Mouse (Mus musculus) embryo, embryonic 10.5 days (tissue): Measurements from ENCODE around the gene Foxd1.

ENCODE experiments used
- DNase-seq: peaks from one replicate; pipeline ENCODE4 v3.0.0-alpha.2; 2015; ENCODE audit warnings: low spot score

Foxd1 gene

GRCm38 (mm10) chr13:98355559-98356111, 1.6 kb downstream of the Foxd1 start:
- peak; percentile 60 for DNase-seq

GRCm38 (mm10) chr13:98356176-98356972, 2.3 kb downstream of the Foxd1 start:
- DNase-seq, result peak; percentile 66

DNA sequence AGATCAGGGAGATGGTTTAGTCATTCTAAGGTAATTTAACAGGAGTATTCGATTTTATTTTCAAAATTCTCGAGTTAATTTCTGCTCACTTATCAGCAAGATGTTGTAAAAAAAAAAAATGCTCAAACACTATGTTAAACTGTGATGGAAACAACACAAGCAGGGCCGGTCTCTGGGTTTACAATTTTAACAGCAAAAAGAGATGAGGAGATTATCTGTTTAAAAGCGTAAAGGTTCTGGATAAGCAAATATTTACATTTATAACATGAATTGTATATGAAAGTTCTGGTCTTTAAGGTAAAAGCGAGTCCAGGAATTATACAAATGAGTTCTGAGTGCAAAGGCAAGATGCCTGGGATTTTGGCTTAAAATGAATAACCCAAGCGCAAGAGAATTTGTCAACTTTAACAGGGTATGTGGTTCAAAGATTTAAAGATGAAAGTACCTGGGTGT, 3.0 kb downstream of the Foxd1 start:
- no peak for DNase-seq

GRCm38 (mm10) chr13:98357433-98358423, 3.7 kb downstream of the Foxd1 start:
- peak; percentile 67 for DNase-seq

DNA sequence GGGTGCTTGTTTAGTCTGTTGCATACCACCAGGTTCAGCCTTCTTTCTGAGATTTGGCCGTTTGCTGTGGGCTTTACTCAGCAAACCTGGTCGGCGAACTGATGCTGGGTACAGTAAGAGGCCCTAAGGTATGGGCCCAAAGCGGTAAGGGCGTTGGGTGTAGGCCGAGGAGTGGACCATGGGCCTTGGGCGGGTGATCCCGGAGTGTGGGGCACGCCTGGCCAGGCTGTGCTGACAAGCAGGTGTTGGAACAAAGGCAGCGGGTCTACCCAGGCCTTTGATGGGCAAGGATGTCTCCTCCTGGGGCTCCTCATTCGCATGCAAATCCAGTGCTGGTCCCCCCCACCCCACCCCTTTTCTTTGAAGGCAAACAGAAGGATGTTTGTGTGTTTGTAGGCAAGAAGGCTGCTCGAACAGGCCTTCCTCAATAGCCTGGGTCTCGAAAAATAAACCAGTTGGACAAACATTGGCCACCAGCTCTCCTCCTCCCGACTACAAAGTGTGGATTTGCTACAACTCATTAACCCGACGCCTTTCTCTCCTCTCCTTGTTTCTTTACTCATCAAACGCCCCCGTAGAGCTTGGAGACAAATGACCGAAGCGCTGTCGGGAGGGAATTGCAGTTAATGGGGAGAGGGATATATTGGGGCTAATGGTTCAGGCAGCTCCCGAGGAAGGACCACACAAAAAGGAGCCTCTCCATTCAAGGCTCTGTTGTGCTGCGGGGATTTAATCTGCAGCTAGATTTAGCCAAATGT, 4.6 kb downstream of the Foxd1 start:
- DNase-seq, result peak; percentile 73

GRCm38 (mm10) chr13:98359337-98359736, 5.3 kb downstream of the Foxd1 start:
- DNase-seq, result peak; percentile 57

DNA sequence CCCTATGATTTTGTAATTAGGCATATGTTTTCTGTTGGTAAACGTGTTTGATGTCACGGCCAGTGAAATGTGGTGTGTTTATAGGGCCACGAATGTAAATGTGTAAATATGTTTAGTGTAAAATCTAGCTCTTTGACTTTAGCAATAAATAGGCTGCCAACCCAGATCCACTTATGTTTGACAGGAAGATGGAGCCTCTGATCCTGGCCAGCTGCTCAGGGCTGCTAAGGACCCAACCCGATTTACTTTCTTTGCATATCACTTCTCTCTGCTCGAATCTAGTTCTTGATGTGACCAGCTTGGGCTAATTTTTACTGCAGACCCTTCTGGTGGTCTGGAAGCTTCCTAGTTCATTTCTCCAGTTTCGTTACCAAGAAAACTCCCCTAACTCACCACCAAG, 6.3 kb downstream of the Foxd1 start:
- DNase-seq, result peak; percentile 46

DNA sequence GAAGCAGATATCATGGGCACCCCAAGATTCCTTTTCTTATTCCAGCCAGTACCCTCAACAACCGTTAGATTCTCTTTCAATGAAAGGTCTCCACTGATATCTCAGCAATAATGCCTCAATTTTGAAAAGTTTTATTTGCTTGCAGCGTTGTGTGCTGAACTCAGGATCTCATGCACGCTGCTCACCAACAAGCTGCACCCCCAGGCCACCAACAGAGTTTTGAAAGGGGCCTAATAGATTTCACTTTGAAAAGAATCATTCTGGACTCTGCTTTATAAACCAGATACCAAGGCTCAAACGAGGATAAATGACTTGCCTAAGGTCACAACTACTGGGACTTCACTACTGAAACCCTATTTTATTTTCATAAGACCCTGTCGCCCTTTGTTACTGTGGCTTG, 7.1 kb downstream of the Foxd1 start:
- DNase-seq, result peak; percentile 18

GRCm38 (mm10) chr13:98363046-98363445, 9.0 kb downstream of the Foxd1 start:
- peak; percentile 67 for DNase-seq

GRCm38 (mm10) chr13:98365081-98365480, 11.0 kb downstream of the Foxd1 start:
- DNase-seq, result peak; percentile 62

GRCm38 (mm10) chr13:98365766-98366421, 11.9 kb downstream of the Foxd1 start:
- DNase-seq, result peak; percentile 72

- peak; percentile 54 for DNase-seq
Measured at GRCm38 (mm10) chr13:98366469-98367275, 12.6 kb downstream of the Foxd1 start.

- DNase-seq, result peak; percentile 21
Measured at GRCm38 (mm10) chr13:98367601-98368000, 13.6 kb downstream of the Foxd1 start.

- DNase-seq, result peak; percentile 51
Measured at GRCm38 (mm10) chr13:98369046-98369445, 15.0 kb downstream of the Foxd1 start.

- DNase-seq, result no peak
Measured at GRCm38 (mm10) chr13:98374560-98374959, 20.5 kb downstream of the Foxd1 start.

GRCm38 (mm10) chr13:98374979-98375378, 20.9 kb downstream of the Foxd1 start:
- no peak for DNase-seq

GRCm38 (mm10) chr13:98377746-98378145, 23.7 kb downstream of the Foxd1 start:
- no peak for DNase-seq

GRCm38 (mm10) chr13:98382751-98383150, 28.7 kb downstream of the Foxd1 start:
- DNase-seq, result no peak

- no peak for DNase-seq
Measured at GRCm38 (mm10) chr13:98383911-98384498, 30.0 kb downstream of the Foxd1 start.

- DNase-seq, result no peak
Measured at GRCm38 (mm10) chr13:98385877-98386276, 31.8 kb downstream of the Foxd1 start.
